Mouse (Mus musculus) ovary, adult 18-20 months (tissue): ENCODE measurements around the gene Pitpnm2.

Experiments used
- DNase-seq: peaks from one replicate; pipeline ENCODE4 v3.0.0; 2022; ENCODE audit warnings: low spot score, mixed read lengths

The Pitpnm2 gene

DNA sequence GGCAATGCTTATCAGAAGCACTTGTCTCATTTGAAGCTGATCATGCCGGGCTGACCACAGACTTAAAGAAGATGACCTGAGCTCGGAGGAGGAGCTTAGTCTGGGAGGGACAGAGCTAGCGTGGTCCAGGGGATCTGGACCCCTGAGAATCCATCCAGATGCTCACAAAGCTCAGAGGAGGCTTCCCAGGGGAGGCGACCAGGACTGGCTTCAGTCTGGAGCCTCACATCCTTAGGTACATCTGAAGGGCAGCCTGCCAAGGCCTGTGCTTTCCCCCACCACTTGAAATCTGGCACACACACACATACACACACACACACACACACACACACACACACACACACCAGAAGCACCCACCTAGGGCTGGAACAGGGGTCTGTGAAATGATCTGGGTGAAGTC, 47.5 kb downstream of the Pitpnm2 start:
- DNase-seq: no peak

DNA sequence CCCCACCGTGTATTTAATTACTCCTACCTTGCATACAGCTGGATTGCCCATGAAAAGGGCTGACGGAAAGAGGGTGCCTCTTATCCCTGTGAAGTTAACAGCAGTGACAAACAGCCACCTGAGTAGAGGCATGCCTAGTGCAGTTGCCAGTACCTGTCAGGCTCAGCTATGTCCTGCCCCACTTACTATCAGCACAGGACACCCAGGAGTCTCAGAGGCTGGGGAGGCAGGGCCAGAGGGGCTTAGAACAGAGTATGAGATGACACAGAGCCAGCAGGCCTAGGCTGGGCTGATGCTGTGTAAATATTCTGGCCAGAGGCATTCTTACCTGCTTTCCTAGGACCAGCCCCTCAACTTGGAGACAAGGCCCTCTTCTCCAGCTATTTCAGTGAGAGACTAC, 48.0 kb downstream of the Pitpnm2 start:
- no peak for DNase-seq

DNA sequence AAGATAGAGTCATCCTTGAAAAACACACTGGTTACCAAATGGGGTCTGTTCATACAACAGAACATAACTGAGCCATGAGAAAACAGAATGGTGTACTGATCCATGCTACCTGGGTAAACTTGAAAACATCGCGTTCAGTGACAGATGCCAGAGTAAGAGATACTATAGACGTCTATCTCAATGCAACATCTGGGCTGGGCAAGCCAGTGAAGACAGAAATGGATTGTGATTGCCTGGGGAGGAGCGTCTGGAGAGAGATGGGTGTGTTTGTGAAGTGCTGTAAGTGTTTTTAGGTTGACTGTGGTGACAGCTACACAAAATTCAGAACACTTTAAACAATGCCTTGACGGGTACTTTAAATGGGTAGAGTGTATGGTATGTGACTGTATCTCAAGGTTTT, 48.7 kb downstream of the Pitpnm2 start:
- DNase-seq: no peak

GRCm38 (mm10) chr5:124199168-124199567, 50.4 kb downstream of the Pitpnm2 start:
- DNase-seq: no peak

DNA sequence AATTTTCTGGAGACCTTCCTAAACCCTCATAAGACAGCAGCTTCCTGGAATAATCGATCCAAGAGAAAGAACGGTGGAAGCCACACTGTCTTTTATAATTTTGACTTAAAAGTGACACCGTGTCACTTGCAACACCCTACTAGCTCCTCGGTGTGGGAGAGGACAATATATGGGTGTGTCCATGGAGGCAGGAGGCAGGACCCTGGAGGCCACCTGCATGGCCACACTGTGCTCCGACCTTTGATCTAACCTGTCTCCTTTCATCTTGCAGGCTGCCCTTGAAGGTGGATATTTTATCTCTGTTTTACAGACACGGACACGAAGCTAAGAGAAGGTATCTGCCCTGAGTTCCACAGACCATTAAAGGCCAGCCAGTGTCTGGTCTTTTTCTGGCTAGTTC, 51.1 kb downstream of the Pitpnm2 start:
- DNase-seq: no peak

DNA sequence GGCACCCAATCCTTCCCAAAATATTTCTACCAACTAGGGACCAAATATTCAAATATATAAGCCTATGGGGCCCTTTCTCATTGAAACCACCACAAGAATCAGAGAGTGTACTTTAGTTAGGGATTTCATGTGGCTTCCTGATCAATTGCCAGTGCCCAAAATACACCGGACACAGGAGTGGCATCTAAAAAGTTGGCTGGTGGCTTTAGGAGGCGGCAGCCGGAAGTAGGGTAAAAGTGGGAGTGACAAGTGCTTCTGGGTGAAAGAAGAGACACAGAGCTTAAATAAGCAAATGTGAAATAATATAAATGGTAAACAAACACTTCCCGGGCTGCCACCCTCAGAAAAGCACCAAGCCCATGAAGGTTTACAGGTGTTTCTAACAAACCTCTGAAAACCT, 53.5 kb downstream of the Pitpnm2 start:
- no peak for DNase-seq

- DNase-seq: peak; percentile 62
Measured at GRCm38 (mm10) chr5:124194386-124195084, 55.0 kb downstream of the Pitpnm2 start.

DNA sequence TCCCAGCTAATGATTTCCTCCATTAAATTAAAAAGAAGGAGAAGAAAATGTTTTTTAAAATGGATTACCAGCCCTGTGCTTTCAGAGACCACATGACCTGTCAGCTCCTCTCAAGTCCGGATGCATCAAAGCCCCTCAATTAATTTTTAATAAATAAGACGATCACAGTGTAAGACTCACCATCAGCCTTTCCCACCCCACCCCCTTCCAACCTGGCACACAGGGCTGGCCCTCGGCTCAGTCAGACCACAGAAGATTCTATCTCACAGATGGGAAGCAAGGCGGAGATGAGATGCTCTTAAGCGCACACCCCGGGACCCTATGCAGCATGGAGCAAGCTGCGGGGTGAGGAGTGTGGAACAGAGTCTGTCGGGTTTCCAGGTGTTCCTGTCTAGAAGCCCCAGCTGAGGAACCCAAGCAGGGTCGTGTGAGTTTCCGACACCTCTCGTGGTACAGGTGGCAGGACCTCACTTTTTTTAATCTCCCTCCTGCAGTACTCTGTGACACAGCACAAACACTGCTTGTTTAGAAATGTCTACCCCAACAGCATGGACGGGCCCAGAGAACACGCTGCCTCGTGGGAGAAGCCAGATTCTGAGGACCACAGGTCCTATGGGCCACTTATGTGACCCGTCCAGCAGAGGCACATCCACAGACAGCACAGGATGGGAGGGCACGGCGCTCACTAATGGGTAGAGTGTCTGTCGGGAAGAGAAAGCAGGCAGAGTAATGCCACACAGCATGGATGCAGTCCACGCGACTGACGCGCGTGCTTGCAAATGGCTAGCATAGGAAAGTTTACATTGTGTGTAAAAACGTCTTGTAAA, 56.1 kb downstream of the Pitpnm2 start:
- DNase-seq: no peak

DNA sequence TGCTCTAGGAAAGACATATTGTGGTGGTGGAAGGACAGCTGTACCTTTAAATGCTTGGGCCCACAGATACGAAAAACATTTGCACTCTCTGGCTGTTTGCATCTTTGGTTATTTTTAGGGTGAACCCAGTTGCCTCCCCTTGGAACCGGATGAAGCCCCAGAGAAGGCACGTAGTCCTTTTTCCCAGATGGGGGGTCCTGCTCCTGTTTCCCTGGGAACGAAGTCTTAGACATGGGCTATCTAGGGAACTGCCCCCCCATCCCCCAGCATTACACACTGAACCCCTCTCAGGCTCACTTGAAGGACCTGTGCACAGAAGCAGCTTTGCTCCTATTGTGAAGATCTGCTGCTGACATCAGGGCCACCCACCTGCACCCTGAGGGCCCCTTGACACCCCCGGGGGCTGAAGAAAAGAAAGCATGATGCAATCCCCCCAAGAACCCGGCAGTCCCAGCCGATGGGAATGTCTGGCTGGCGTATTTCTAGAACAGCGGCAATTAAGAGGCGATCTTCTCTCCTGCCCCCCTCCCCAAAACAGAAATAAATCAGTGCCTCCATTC, 56.8 kb downstream of the Pitpnm2 start:
- no peak for DNase-seq

- DNase-seq: no peak
Measured at GRCm38 (mm10) chr5:124192251-124192710, 57.3 kb downstream of the Pitpnm2 start.

GRCm38 (mm10) chr5:124190146-124190870, 59.3 kb downstream of the Pitpnm2 start:
- DNase-seq: no peak

- no peak for DNase-seq
Measured at GRCm38 (mm10) chr5:124189572-124189981, 60.0 kb downstream of the Pitpnm2 start.

GRCm38 (mm10) chr5:124187508-124188311, 61.9 kb downstream of the Pitpnm2 start:
- DNase-seq: no peak

DNA sequence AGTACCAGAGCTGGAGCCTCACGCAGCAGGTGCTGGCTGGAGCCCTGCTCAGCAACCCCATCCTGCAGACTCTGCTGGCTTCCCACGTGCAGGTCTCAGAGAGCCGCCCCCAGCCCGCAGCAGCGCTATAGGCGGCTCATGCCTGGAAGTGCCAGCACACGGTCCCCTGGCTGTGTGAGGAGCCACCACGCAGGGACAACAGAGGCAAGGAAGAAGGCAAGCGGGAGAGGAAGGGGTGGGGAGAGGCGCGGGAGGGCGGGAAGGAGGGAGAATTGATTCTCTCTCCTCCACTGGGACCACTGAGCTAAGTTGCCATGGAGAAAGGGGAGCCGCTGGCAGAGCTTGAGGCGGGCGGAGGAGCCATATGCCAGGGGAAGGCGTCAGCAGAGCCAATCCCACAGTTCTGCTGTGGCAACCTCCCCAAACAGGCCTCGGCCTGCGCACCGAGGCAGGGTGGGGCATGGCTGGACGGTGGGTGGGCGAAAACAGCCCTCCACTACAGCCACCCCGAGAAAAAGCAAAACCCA, 62.5 kb downstream of the Pitpnm2 start:
- DNase-seq: no peak

- no peak for DNase-seq
Measured at GRCm38 (mm10) chr5:124186465-124186854, 63.1 kb downstream of the Pitpnm2 start.

DNA sequence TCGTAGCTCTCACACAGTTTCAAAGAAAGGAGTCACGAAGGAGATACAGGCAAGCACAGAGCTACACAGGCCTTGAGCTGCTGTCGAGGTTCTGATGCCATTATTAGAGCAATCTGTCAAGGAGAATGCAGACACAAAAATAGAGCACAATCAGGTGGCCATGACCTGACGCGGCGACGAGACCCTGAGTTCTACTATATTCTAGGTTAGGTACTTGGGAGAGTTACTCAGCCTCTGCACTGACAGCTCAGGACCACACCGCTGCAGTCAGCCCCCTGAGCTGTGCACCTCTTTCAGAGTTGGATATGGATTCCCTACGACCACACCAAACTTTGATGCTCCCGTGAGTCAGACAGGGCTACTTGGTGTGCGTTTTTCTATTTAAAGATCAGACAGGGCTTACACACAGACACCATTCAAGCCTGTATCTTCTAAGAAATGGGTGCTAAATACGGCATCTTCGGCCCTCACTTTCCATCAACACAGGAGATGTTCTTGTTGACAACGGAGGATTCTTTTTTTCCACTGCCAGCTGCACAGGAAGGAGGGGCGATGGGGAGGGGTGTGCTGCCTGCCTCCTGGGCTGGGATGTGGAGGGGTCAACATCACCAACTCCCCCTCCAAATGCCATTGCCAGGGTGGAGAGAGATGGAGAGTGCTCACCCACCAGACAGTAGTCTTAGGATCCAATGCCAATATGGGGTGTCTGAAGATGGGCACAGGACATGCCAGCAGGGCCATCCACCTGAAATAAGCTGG, 63.7 kb downstream of the Pitpnm2 start:
- no peak for DNase-seq

GRCm38 (mm10) chr5:124184898-124185701, 64.5 kb downstream of the Pitpnm2 start:
- DNase-seq: no peak

GRCm38 (mm10) chr5:124184191-124184590, 65.4 kb downstream of the Pitpnm2 start:
- no peak for DNase-seq

- DNase-seq: no peak
Measured at GRCm38 (mm10) chr5:124182642-124183041, 66.9 kb downstream of the Pitpnm2 start.

DNA sequence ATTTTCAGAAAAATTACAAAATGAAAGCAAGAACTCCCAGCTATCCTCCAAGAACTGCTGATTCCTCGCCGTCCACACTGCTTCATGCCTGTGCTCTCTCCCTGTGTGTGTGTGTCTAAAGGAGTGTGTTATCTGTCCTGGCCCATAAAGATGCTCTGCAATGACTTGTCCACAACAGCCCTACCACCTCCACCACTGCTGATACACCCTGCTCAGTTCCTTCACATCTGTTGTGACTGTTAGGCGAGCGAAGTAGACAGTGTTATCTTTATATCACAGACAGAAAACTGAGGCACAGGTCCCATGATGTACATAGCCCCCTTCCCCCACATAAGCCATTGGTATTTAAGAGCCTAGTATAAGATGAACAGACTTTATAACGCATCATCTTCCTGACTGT, 67.5 kb downstream of the Pitpnm2 start:
- DNase-seq: no peak
